Mouse (Mus musculus): ENCODE measurements around the gene Fchsd2. TPM values are rescaled to one million over a fixed set of nuclear protein-coding genes. Genes with fewer than 3 reads are reported as not detected.

The Fchsd2 gene
- polyA plus RNA-seq (2014; fragmentation: Nextera tagmentation; extraction: Ambion mirVana): 38.6 and 50.5 TPM in 2 replicates

- Histone ChIP-seq H3K9ac (replicated peaks; ENCODE audit: low read length) (no peak within 1 kb of the TSS), H3K4me1 (ENCODE audit: control insufficient read depth, insufficient read depth, low read length) (no peaks in the 10 kb centered on the region), H3K9me3 (ENCODE audit: control insufficient read depth, low read length) (no peaks in the 10 kb centered on the region), H3K36me3 (ENCODE audit: control insufficient read depth, insufficient read depth, low read length) (no peaks in the 10 kb centered on the region), H3K27ac (replicated peaks; ENCODE audit: low read depth, low read length) (no peak within 1 kb of the TSS), H3K4me2 (ENCODE audit: low read length) (no peak within 1 kb of the TSS), H3K4me3 (replicated peaks; ENCODE audit: low read depth, low read length) (no peak within 1 kb of the TSS), H3K27me3 (ENCODE audit: control insufficient read depth, insufficient read depth, low read length) (no peaks in the 10 kb centered on the region)
- ATAC-seq (ENCODE audit: low FRiP score, low TSS enrichment): no peak
- DNase-seq: no peak
- WGBS: 79% methylated on average over 7 of the region's 7 CpGs
Observed at GRCm38 (mm10) chr7:101092618-101093017, at the start of gene Fchsd2. TSS of gene Fchsd2 (plus strand) at chr7:101092863.

- H3K4me1 ChIP-seq (ENCODE audit: control insufficient read depth, insufficient read depth, low read length): no peaks in the 10 kb centered on the region
- H3K36me3 ChIP-seq (ENCODE audit: control insufficient read depth, insufficient read depth, low read length): no peaks in the 10 kb centered on the region
- no peaks in the 10 kb centered on the region for H3K27me3 ChIP-seq (ENCODE audit: control insufficient read depth, insufficient read depth, low read length)
- no peak overlapping the region for H3K27ac ChIP-seq (replicated peaks; ENCODE audit: low read depth, low read length)
- no peak overlapping the region for H3K4me3 ChIP-seq (replicated peaks; ENCODE audit: low read depth, low read length)
- DNase-seq (no peak), ATAC-seq (ENCODE audit: low FRiP score, low TSS enrichment) (no peak)
- H3K9me3 ChIP-seq (ENCODE audit: control insufficient read depth, low read length): no peaks in the 10 kb centered on the region
- 58% methylated on average over 8 of the region's 8 CpGs for WGBS
- H3K4me2 ChIP-seq (ENCODE audit: low read length): no peak overlapping the region
- H3K9ac ChIP-seq (replicated peaks; ENCODE audit: low read length): no peak overlapping the region
Observed at GRCm38 (mm10) chr7:101043846-101044541, 48.7 kb upstream of the Fchsd2 start.

- Histone ChIP-seq H3K4me1 (ENCODE audit: control insufficient read depth, insufficient read depth, low read length) (no peaks in the 10 kb centered on the region), H3K9me3 (ENCODE audit: control insufficient read depth, low read length) (no peaks in the 10 kb centered on the region), H3K4me3 (replicated peaks; ENCODE audit: low read depth, low read length) (no peak overlapping the region), H3K9ac (replicated peaks; ENCODE audit: low read length) (no peak overlapping the region), H3K27ac (replicated peaks; ENCODE audit: low read depth, low read length) (no peak overlapping the region), H3K27me3 (ENCODE audit: control insufficient read depth, insufficient read depth, low read length) (no peaks in the 10 kb centered on the region), H3K36me3 (ENCODE audit: control insufficient read depth, insufficient read depth, low read length) (no peaks in the 10 kb centered on the region), H3K4me2 (ENCODE audit: low read length) (no peak overlapping the region)
- ATAC-seq (ENCODE audit: low FRiP score, low TSS enrichment): no peak
- DNase-seq: no peak
- 80% methylated on average over 5 of the region's 5 CpGs for WGBS
Observed at GRCm38 (mm10) chr7:101048247-101048646, 44.4 kb upstream of the Fchsd2 start.

- H3K27ac ChIP-seq (replicated peaks; ENCODE audit: low read depth, low read length): no peak overlapping the region
- H3K27me3 ChIP-seq (ENCODE audit: control insufficient read depth, insufficient read depth, low read length): no peaks in the 10 kb centered on the region
- ATAC-seq (ENCODE audit: low FRiP score, low TSS enrichment) (no peak), DNase-seq (no peak)
- WGBS: 81% methylated on average over 7 of the region's 7 CpGs
- H3K9me3 ChIP-seq (ENCODE audit: control insufficient read depth, low read length): no peaks in the 10 kb centered on the region
- no peaks in the 10 kb centered on the region for H3K4me1 ChIP-seq (ENCODE audit: control insufficient read depth, insufficient read depth, low read length)
- no peak overlapping the region for H3K4me2 ChIP-seq (ENCODE audit: low read length)
- no peak overlapping the region for H3K4me3 ChIP-seq (replicated peaks; ENCODE audit: low read depth, low read length)
- no peaks in the 10 kb centered on the region for H3K36me3 ChIP-seq (ENCODE audit: control insufficient read depth, insufficient read depth, low read length)
- no peak overlapping the region for H3K9ac ChIP-seq (replicated peaks; ENCODE audit: low read length)
Observed at GRCm38 (mm10) chr7:101049326-101050087, 43.2 kb upstream of the Fchsd2 start.

- ATAC-seq (ENCODE audit: low FRiP score, low TSS enrichment) (no peak), DNase-seq (no peak)
- Histone ChIP-seq H3K9me3 (ENCODE audit: control insufficient read depth, low read length) (no peaks in the 10 kb centered on the region), H3K27ac (replicated peaks; ENCODE audit: low read depth, low read length) (no peak overlapping the region), H3K4me1 (ENCODE audit: control insufficient read depth, insufficient read depth, low read length) (no peaks in the 10 kb centered on the region), H3K36me3 (ENCODE audit: control insufficient read depth, insufficient read depth, low read length) (no peaks in the 10 kb centered on the region), H3K4me2 (ENCODE audit: low read length) (no peak overlapping the region), H3K27me3 (ENCODE audit: control insufficient read depth, insufficient read depth, low read length) (no peaks in the 10 kb centered on the region), H3K9ac (replicated peaks; ENCODE audit: low read length) (no peak overlapping the region), H3K4me3 (replicated peaks; ENCODE audit: low read depth, low read length) (no peak overlapping the region)
- WGBS: 76% methylated on average over 13 of the region's 13 CpGs
Observed at GRCm38 (mm10) chr7:101050724-101051550, 41.7 kb upstream of the Fchsd2 start.

- H3K36me3 ChIP-seq (ENCODE audit: control insufficient read depth, insufficient read depth, low read length): no peaks in the 10 kb centered on the region
- H3K27me3 ChIP-seq (ENCODE audit: control insufficient read depth, insufficient read depth, low read length): no peaks in the 10 kb centered on the region
- H3K4me3 ChIP-seq (replicated peaks; ENCODE audit: low read depth, low read length): no peak overlapping the region
- H3K4me2 ChIP-seq (ENCODE audit: low read length): no peak overlapping the region
- no peak overlapping the region for H3K9ac ChIP-seq (replicated peaks; ENCODE audit: low read length)
- ATAC-seq (ENCODE audit: low FRiP score, low TSS enrichment) (peak; percentile 48; the same call in 1 of the 2 replicates), DNase-seq (peak; percentile 89)
- H3K4me1 ChIP-seq (ENCODE audit: control insufficient read depth, insufficient read depth, low read length): no peaks in the 10 kb centered on the region
- no peak overlapping the region for H3K27ac ChIP-seq (replicated peaks; ENCODE audit: low read depth, low read length)
- no peaks in the 10 kb centered on the region for H3K9me3 ChIP-seq (ENCODE audit: control insufficient read depth, low read length)
- 22% methylated on average over 11 of the region's 11 CpGs for WGBS
Observed at GRCm38 (mm10) chr7:101051551-101052221, 41.0 kb upstream of the Fchsd2 start.

GRCm38 (mm10) chr7:101053136-101053535 is 39.5 kb upstream of the Fchsd2 start:
- no peaks in the 10 kb centered on the region for H3K36me3 ChIP-seq (ENCODE audit: control insufficient read depth, insufficient read depth, low read length)
- H3K4me1 ChIP-seq (ENCODE audit: control insufficient read depth, insufficient read depth, low read length): no peaks in the 10 kb centered on the region
- no peaks in the 10 kb centered on the region for H3K27me3 ChIP-seq (ENCODE audit: control insufficient read depth, insufficient read depth, low read length)
- H3K4me2 ChIP-seq (ENCODE audit: low read length): no peak overlapping the region
- DNase-seq (no peak), ATAC-seq (ENCODE audit: low FRiP score, low TSS enrichment) (no peak)
- H3K9me3 ChIP-seq (ENCODE audit: control insufficient read depth, low read length): no peaks in the 10 kb centered on the region
- WGBS: 68% methylated on average over 2 of the region's 2 CpGs
- H3K27ac ChIP-seq (replicated peaks; ENCODE audit: low read depth, low read length): no peak overlapping the region
- H3K4me3 ChIP-seq (replicated peaks; ENCODE audit: low read depth, low read length): no peak overlapping the region
- H3K9ac ChIP-seq (replicated peaks; ENCODE audit: low read length): no peak overlapping the region

- Histone ChIP-seq H3K9me3 (ENCODE audit: control insufficient read depth, low read length) (no peaks in the 10 kb centered on the region), H3K4me3 (replicated peaks; ENCODE audit: low read depth, low read length) (no peak overlapping the region), H3K4me2 (ENCODE audit: low read length) (no peak overlapping the region), H3K9ac (replicated peaks; ENCODE audit: low read length) (no peak overlapping the region), H3K4me1 (ENCODE audit: control insufficient read depth, insufficient read depth, low read length) (no peaks in the 10 kb centered on the region), H3K27me3 (ENCODE audit: control insufficient read depth, insufficient read depth, low read length) (no peaks in the 10 kb centered on the region), H3K36me3 (ENCODE audit: control insufficient read depth, insufficient read depth, low read length) (no peaks in the 10 kb centered on the region), H3K27ac (replicated peaks; ENCODE audit: low read depth, low read length) (no peak overlapping the region)
- DNase-seq (no peak), ATAC-seq (ENCODE audit: low FRiP score, low TSS enrichment) (no peak)
- WGBS: 62% methylated on average over 4 of the region's 4 CpGs
Observed at GRCm38 (mm10) chr7:101057309-101057708, 35.4 kb upstream of the Fchsd2 start.
